Mouse (Mus musculus) MEL (cell line): ENCODE results near the gene Rinl. TPM values are rescaled to one million over a fixed set of nuclear protein-coding genes. Genes with fewer than 3 reads are reported as not detected.
A peak's percentile ranks its signal among the peaks of the same experiment; 100 is the strongest.

Experiments
- DNase-seq: peaks from one replicate; pipeline ENCODE4 v3.0.0; 2011; ENCODE audit warnings: low read depth, low spot score
- H3K27ac ChIP-seq: 2 replicates; pipeline ENCODE4 v1.5.1; 2012; ENCODE audit warnings: low read depth, mild to moderate bottlenecking, control low read depth, low read length, moderate library complexity; ENCODE audit not compliant: control insufficient read depth
- H3K27me3 ChIP-seq, 2 experiments: fragments of 150-350 bp in 1 of 2; sonication (generic) in 1 of 2; 2 replicates each; pipeline ENCODE4 v1.6.1; 2012; ENCODE audit warnings: low read length in 2 of 2, mild to moderate bottlenecking in 2 of 2, improper control_type of control experiment in 1 of 2, moderate library complexity in 1 of 2; ENCODE audit not compliant: insufficient read depth in 2 of 2, control insufficient read depth in 1 of 2
- H3K36me3 ChIP-seq, 2 experiments: 2 replicates each; pipeline ENCODE4 v1.6.1; 2012 to 2014; ENCODE audit warnings: low read length in 2 of 2, improper control_type of control experiment in 1 of 2, inconsistent platforms in 1 of 2, mild to moderate bottlenecking in 1 of 2; ENCODE audit not compliant: insufficient read depth in 2 of 2, control insufficient read depth in 1 of 2
- H3K4me1 ChIP-seq, 2 experiments: fragments of 150-350 bp in 1 of 2; sonication (generic) in 1 of 2; 2 replicates each; pipeline ENCODE4 v1.6.1; 2012; ENCODE audit warnings: low read length in 2 of 2, improper control_type of control experiment in 1 of 2, mild to moderate bottlenecking in 1 of 2; ENCODE audit not compliant: insufficient read depth in 2 of 2, control insufficient read depth in 1 of 2
- H3K4me3 ChIP-seq, 2 experiments: fragments of 150-350 bp in 1 of 2; sonication (generic) in 1 of 2; 2 replicates each; pipeline ENCODE4 v1.5.1; 2012; ENCODE audit warnings: low read depth in 2 of 2, low read length in 2 of 2, mild to moderate bottlenecking in 2 of 2, moderate library complexity in 2 of 2, control low read depth in 1 of 2, improper control_type of control experiment in 1 of 2; ENCODE audit not compliant: control insufficient read depth in 1 of 2, insufficient read depth in 1 of 2
- H3K79me2 ChIP-seq: 2 replicates; pipeline ENCODE4 v1.6.1; 2012; ENCODE audit warnings: mild to moderate bottlenecking, low read length, moderate library complexity; ENCODE audit not compliant: control insufficient read depth, poor library complexity, insufficient read depth
- H3K9ac ChIP-seq: 2 replicates; pipeline ENCODE4 v1.6.1; 2012; ENCODE audit warnings: low read depth, mild to moderate bottlenecking, control low read depth, low read length, moderate library complexity; ENCODE audit not compliant: control insufficient read depth, poor library complexity, severe bottlenecking
- H3K9me3 ChIP-seq: fragments of 150-350 bp; sonication (generic); replicated peaks from 2 replicates; pipeline ENCODE4 v1.6.1; 2012; ENCODE audit warnings: mild to moderate bottlenecking, low read length, improper control_type of control experiment, moderate library complexity; ENCODE audit not compliant: insufficient read depth
- BHLHE40 ChIP-seq: IDR thresholded peaks from 2 replicates; pipeline ENCODE4 v1.6.1; 2012; ENCODE audit warnings: low read depth, mild to moderate bottlenecking, inconsistent platforms, low read length, improper control_type of control experiment, borderline replicate concordance
- CHD1 ChIP-seq: IDR thresholded peaks from 2 replicates; pipeline ENCODE4 v1.6.1; 2012; ENCODE audit warnings: low read depth, mild to moderate bottlenecking, inconsistent platforms, low read length, improper control_type of control experiment
- CHD2 ChIP-seq: IDR thresholded peaks from 2 replicates; pipeline ENCODE4 v1.6.1; 2011; ENCODE audit warnings: low read length, improper control_type of control experiment
- GABPA ChIP-seq: IDR thresholded peaks from 2 replicates; pipeline ENCODE4 v1.6.1; 2012; ENCODE audit warnings: low read depth, mild to moderate bottlenecking, inconsistent platforms, low read length, improper control_type of control experiment, moderate library complexity
- GATA1 ChIP-seq: IDR thresholded peaks from 2 replicates; pipeline ENCODE4 v1.6.1; 2011; ENCODE audit warnings: low read depth, low read length, improper control_type of control experiment
- MXI1 ChIP-seq: IDR thresholded peaks from 2 replicates; pipeline ENCODE4 v1.6.1; 2011; ENCODE audit warnings: mild to moderate bottlenecking, low read depth, low read length, improper control_type of control experiment
- MYB ChIP-seq: IDR thresholded peaks from 2 replicates; pipeline ENCODE4 v1.6.1; 2011; ENCODE audit warnings: mild to moderate bottlenecking, low read depth, low read length, improper control_type of control experiment
- MYC ChIP-seq: IDR thresholded peaks from 2 replicates; pipeline ENCODE4 v1.6.1; 2011; ENCODE audit warnings: low read depth, mild to moderate bottlenecking, low read length, improper control_type of control experiment, moderate library complexity
- RCOR1 ChIP-seq: IDR thresholded peaks from 2 replicates; pipeline ENCODE4 v1.6.1; 2012; ENCODE audit warnings: low read depth, mild to moderate bottlenecking, inconsistent platforms, low read length, improper control_type of control experiment
- SMC3 ChIP-seq: IDR thresholded peaks from 2 replicates; pipeline ENCODE4 v1.6.1; 2011; ENCODE audit warnings: low read depth, low read length, improper control_type of control experiment
- TCF12 ChIP-seq: IDR thresholded peaks from 2 replicates; pipeline ENCODE4 v1.6.1; 2014; ENCODE audit warnings: low read depth, mild to moderate bottlenecking, inconsistent platforms, low read length, improper control_type of control experiment, moderate library complexity
- UBTF ChIP-seq: IDR thresholded peaks from 2 replicates; pipeline ENCODE4 v1.6.1; 2012; ENCODE audit warnings: low read depth, mild to moderate bottlenecking, inconsistent platforms, low read length, improper control_type of control experiment, moderate library complexity, borderline replicate concordance; ENCODE audit not compliant: insufficient read depth
- ZC3H11A ChIP-seq: IDR thresholded peaks from 2 replicates; pipeline ENCODE4 v1.6.1; 2012; ENCODE audit warnings: low read depth, mild to moderate bottlenecking, inconsistent platforms, low read length, improper control_type of control experiment
- ZNF384 ChIP-seq: IDR thresholded peaks from 2 replicates; pipeline ENCODE4 v1.6.1; 2012; ENCODE audit warnings: low read depth, mild to moderate bottlenecking, inconsistent platforms, low read length, improper control_type of control experiment
- polyA plus RNA-seq, 2 experiments: library from polyadenylated mRNA; stranded (reverse) in 1 of 2; unstranded in 1 of 2; fragments of >175 nt in 1 of 2; fragments of >200 nt in 1 of 2; gene quantifications; 2 replicates each; pipeline versions ENCODE4 v1.2.1 to v1.2.4; 2012; ENCODE audit warnings: low replicate concordance in 2 of 2, low read depth in 1 of 2; ENCODE audit not compliant: insufficient read length in 2 of 2, insufficient read depth in 1 of 2, missing spikeins in 1 of 2
- total RNA-seq: library from RNA; depleted of rRNA; stranded (reverse); fragments of 300-350 nt; gene quantifications from 2 replicates; pipeline ENCODE4 v1.2.3, GENCODE M21; 2012

Gene Rinl
- total and polyA plus RNA-seq, 3 experiments, result 39.9 to 63.9 TPM; not detected in 1

DNA sequence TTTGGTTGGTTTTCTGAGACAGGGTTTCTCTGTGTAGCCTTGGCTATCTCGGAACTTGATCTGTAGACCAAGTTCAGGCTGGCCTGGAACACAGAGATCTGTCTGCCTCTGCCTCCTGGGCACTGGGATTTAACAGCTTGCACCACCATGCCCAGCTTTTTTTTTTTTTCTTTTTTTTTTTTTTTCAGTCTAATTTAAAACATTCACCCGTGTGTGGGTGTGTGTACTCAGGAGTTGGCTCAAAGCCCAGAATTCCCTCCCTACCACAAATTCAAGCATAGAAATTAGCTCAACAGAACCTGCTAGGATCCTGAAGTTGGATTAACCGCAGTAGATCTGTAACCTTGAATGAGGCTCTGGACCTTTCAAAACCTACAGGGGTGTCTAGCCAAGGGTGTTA, 38.6 kb downstream of the Rinl start:
- Histone ChIP-seq H3K4me1 (peaks cover 8 to 39% of the 10 kb centered on the region in 2 experiments), H3K4me3 (no peak overlapping the region), H3K27ac (no peak overlapping the region), H3K27me3 (no peaks in the 10 kb centered on the region), H3K9me3 (no peaks in the 10 kb centered on the region), H3K36me3 (peaks cover 4 to 42% of the 10 kb centered on the region in 2 experiments; a peak in 3 of 4 replicates), H3K79me2 (peaks cover 4% of the 10 kb centered on the region), H3K9ac (no peak overlapping the region)
- TF ChIP-seq ZC3H11A (no peak), UBTF (no peak), SMC3 (no peak), ZNF384 (peak; percentile 88), GABPA (no peak), CHD1 (no peak), RCOR1 (no peak), MYC (0 out of 2 replicates have a peak, but pooled peaks have one; percentile 24)
- peak; percentile 29 for DNase-seq

DNA sequence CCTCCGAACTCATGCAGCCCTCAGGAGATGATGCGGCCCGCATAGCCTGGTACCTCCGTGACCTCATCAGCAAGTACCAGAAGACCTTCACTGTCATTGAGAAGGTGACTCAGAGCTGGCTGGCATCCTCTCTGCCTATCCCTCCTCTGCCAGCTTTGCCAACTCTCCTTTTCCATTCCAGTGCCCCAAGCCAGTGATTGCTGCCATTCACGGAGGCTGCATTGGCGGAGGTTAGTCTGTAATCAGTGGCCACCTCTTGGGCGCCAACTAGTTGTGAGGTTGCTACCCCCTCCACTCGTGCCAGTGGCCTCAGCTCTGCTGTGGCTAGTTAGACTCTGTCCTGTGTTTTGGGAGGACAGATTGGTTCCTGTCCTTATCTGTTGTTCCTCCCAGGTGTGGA, 41.1 kb downstream of the Rinl start:
- no peak for DNase-seq

GRCm38 (mm10) chr7:28830981-28831380, 42.2 kb downstream of the Rinl start:
- Histone ChIP-seq H3K27me3 (no peaks in the 10 kb centered on the region), H3K4me1 (peaks cover 2 to 18% of the 10 kb centered on the region in 2 experiments; a peak in 2 of 4 replicates), H3K36me3 (peaks cover 2 to 17% of the 10 kb centered on the region in 2 experiments; a peak in 3 of 4 replicates), H3K9ac (no peak overlapping the region), H3K4me3 (no peak overlapping the region), H3K79me2 (peaks cover 3% of the 10 kb centered on the region; the same call in 1 of the 2 replicates), H3K9me3 (no peaks in the 10 kb centered on the region), H3K27ac (no peak overlapping the region)
- TF ChIP-seq MYB (no peak), GABPA (no peak)
- DNase-seq, result no peak

More for the DNA sequence above, 41.1 kb downstream of the Rinl start:
- Histone ChIP-seq H3K4me1 (peaks cover 2 to 22% of the 10 kb centered on the region in 2 experiments; a peak in 3 of 4 replicates), H3K9ac (no peak overlapping the region), H3K36me3 (peaks cover 2 to 21% of the 10 kb centered on the region in 2 experiments; a peak in 3 of 4 replicates), H3K27ac (no peak overlapping the region), H3K27me3 (no peaks in the 10 kb centered on the region), H3K79me2 (peaks cover 4% of the 10 kb centered on the region), H3K4me3 (no peak overlapping the region), H3K9me3 (no peaks in the 10 kb centered on the region)
- TF ChIP-seq MXI1, result no peak
- no peak for TF ChIP-seq TCF12
- TF ChIP-seq ZC3H11A, result no peak
- no peak for TF ChIP-seq GATA1
- TF ChIP-seq CHD2, result no peak
- TF ChIP-seq BHLHE40, result no peak
- TF ChIP-seq, all 39 proteins: peak for 0
